Mouse (Mus musculus) MEL (cell line): ENCODE measurements around the gene Lrrc59. TPM values are rescaled to one million over a fixed set of nuclear protein-coding genes. Genes with fewer than 3 reads are reported as not detected.

Source experiments
- DNase-seq: peaks from one replicate; pipeline ENCODE4 v3.0.0; 2011; ENCODE audit warnings: low read depth, low spot score
- H3K27ac ChIP-seq: 2 replicates; pipeline ENCODE4 v1.5.1; 2012; ENCODE audit warnings: low read depth, mild to moderate bottlenecking, control low read depth, low read length, moderate library complexity; ENCODE audit not compliant: control insufficient read depth
- H3K27me3 ChIP-seq, 2 experiments: fragments of 150-350 bp in 1 of 2; sonication (generic) in 1 of 2; 2 replicates each; pipeline ENCODE4 v1.6.1; 2012; ENCODE audit warnings: low read length in 2 of 2, mild to moderate bottlenecking in 2 of 2, improper control_type of control experiment in 1 of 2, moderate library complexity in 1 of 2; ENCODE audit not compliant: insufficient read depth in 2 of 2, control insufficient read depth in 1 of 2
- H3K36me3 ChIP-seq, 2 experiments: 2 replicates each; pipeline ENCODE4 v1.6.1; 2012 to 2014; ENCODE audit warnings: low read length in 2 of 2, improper control_type of control experiment in 1 of 2, inconsistent platforms in 1 of 2, mild to moderate bottlenecking in 1 of 2; ENCODE audit not compliant: insufficient read depth in 2 of 2, control insufficient read depth in 1 of 2
- H3K4me1 ChIP-seq, 2 experiments: fragments of 150-350 bp in 1 of 2; sonication (generic) in 1 of 2; 2 replicates each; pipeline ENCODE4 v1.6.1; 2012; ENCODE audit warnings: low read length in 2 of 2, improper control_type of control experiment in 1 of 2, mild to moderate bottlenecking in 1 of 2; ENCODE audit not compliant: insufficient read depth in 2 of 2, control insufficient read depth in 1 of 2
- H3K4me3 ChIP-seq, 2 experiments: fragments of 150-350 bp in 1 of 2; sonication (generic) in 1 of 2; 2 replicates each; pipeline ENCODE4 v1.5.1; 2012; ENCODE audit warnings: low read depth in 2 of 2, low read length in 2 of 2, mild to moderate bottlenecking in 2 of 2, moderate library complexity in 2 of 2, control low read depth in 1 of 2, improper control_type of control experiment in 1 of 2; ENCODE audit not compliant: control insufficient read depth in 1 of 2, insufficient read depth in 1 of 2
- H3K79me2 ChIP-seq: 2 replicates; pipeline ENCODE4 v1.6.1; 2012; ENCODE audit warnings: mild to moderate bottlenecking, low read length, moderate library complexity; ENCODE audit not compliant: control insufficient read depth, poor library complexity, insufficient read depth
- H3K9ac ChIP-seq: 2 replicates; pipeline ENCODE4 v1.6.1; 2012; ENCODE audit warnings: low read depth, mild to moderate bottlenecking, control low read depth, low read length, moderate library complexity; ENCODE audit not compliant: control insufficient read depth, poor library complexity, severe bottlenecking
- H3K9me3 ChIP-seq: fragments of 150-350 bp; sonication (generic); replicated peaks from 2 replicates; pipeline ENCODE4 v1.6.1; 2012; ENCODE audit warnings: mild to moderate bottlenecking, low read length, improper control_type of control experiment, moderate library complexity; ENCODE audit not compliant: insufficient read depth
- E2F4 ChIP-seq: IDR thresholded peaks from 2 replicates; pipeline ENCODE4 v1.6.1; 2011; ENCODE audit warnings: low read depth, low read length, improper control_type of control experiment, borderline replicate concordance
- ETS1 ChIP-seq: IDR thresholded peaks from 2 replicates; pipeline ENCODE4 v1.6.1; 2012; ENCODE audit warnings: low read depth, mild to moderate bottlenecking, inconsistent platforms, low read length, improper control_type of control experiment, moderate library complexity
- GATA1 ChIP-seq: IDR thresholded peaks from 2 replicates; pipeline ENCODE4 v1.6.1; 2011; ENCODE audit warnings: low read depth, low read length, improper control_type of control experiment
- HCFC1 ChIP-seq: IDR thresholded peaks from 2 replicates; pipeline ENCODE4 v1.6.1; 2012; ENCODE audit warnings: low read depth, mild to moderate bottlenecking, inconsistent platforms, low read length, improper control_type of control experiment, moderate library complexity
- KAT2A ChIP-seq: conservative IDR thresholded peaks from 2 replicates; pipeline ENCODE4 v1.6.1; 2012; ENCODE audit warnings: low read depth, low read length, improper control_type of control experiment, inconsistent platforms
- MAX ChIP-seq: IDR thresholded peaks from 2 replicates; pipeline ENCODE4 v1.6.1; 2011; ENCODE audit warnings: low read length, improper control_type of control experiment
- MAZ ChIP-seq: IDR thresholded peaks from 2 replicates; pipeline ENCODE4 v1.6.1; 2012; ENCODE audit warnings: low read depth, mild to moderate bottlenecking, inconsistent platforms, low read length, improper control_type of control experiment
- MEF2A ChIP-seq: IDR thresholded peaks from 2 replicates; pipeline ENCODE4 v1.6.1; 2014; ENCODE audit warnings: low read depth, mild to moderate bottlenecking, inconsistent platforms, low read length, improper control_type of control experiment; ENCODE audit not compliant: poor library complexity, insufficient replicate concordance, severe bottlenecking; ENCODE audit errors: extremely low read depth
- MXI1 ChIP-seq: IDR thresholded peaks from 2 replicates; pipeline ENCODE4 v1.6.1; 2011; ENCODE audit warnings: mild to moderate bottlenecking, low read depth, low read length, improper control_type of control experiment
- MYB ChIP-seq: IDR thresholded peaks from 2 replicates; pipeline ENCODE4 v1.6.1; 2011; ENCODE audit warnings: mild to moderate bottlenecking, low read depth, low read length, improper control_type of control experiment
- POLR2A ChIP-seq, 2 experiments: IDR thresholded peaks; 2 replicates each; pipeline ENCODE4 v1.6.1; 2011 to 2012; ENCODE audit warnings: low read length in 2 of 2, mild to moderate bottlenecking in 2 of 2, control low read depth in 1 of 2, improper control_type of control experiment in 1 of 2, low read depth in 1 of 2, moderate library complexity in 1 of 2; ENCODE audit not compliant: control insufficient read depth in 1 of 2, insufficient read depth in 1 of 2, poor library complexity in 1 of 2
- POLR2AphosphoS2 ChIP-seq: IDR thresholded peaks from 2 replicates; pipeline ENCODE4 v1.6.1; 2011; ENCODE audit warnings: low read length, improper control_type of control experiment
- TAL1 ChIP-seq: IDR thresholded peaks from 2 replicates; pipeline ENCODE4 v1.6.1; 2012; ENCODE audit warnings: mild to moderate bottlenecking, inconsistent platforms, low read length, moderate library complexity, mixed read lengths
- TCF12 ChIP-seq: IDR thresholded peaks from 2 replicates; pipeline ENCODE4 v1.6.1; 2014; ENCODE audit warnings: low read depth, mild to moderate bottlenecking, inconsistent platforms, low read length, improper control_type of control experiment, moderate library complexity
- UBTF ChIP-seq: IDR thresholded peaks from 2 replicates; pipeline ENCODE4 v1.6.1; 2012; ENCODE audit warnings: low read depth, mild to moderate bottlenecking, inconsistent platforms, low read length, improper control_type of control experiment, moderate library complexity, borderline replicate concordance; ENCODE audit not compliant: insufficient read depth
- USF2 ChIP-seq, 2 experiments: IDR thresholded peaks; 2 replicates each; pipeline ENCODE4 v1.6.1; 2011 to 2012; ENCODE audit warnings: improper control_type of control experiment in 2 of 2, low read length in 2 of 2, borderline replicate concordance in 1 of 2, inconsistent platforms in 1 of 2, low read depth in 1 of 2, mild to moderate bottlenecking in 1 of 2; ENCODE audit not compliant: insufficient read depth in 1 of 2
- ZNF384 ChIP-seq: IDR thresholded peaks from 2 replicates; pipeline ENCODE4 v1.6.1; 2012; ENCODE audit warnings: low read depth, mild to moderate bottlenecking, inconsistent platforms, low read length, improper control_type of control experiment
- polyA plus RNA-seq, 2 experiments: library from polyadenylated mRNA; stranded (reverse) in 1 of 2; unstranded in 1 of 2; fragments of >175 nt in 1 of 2; fragments of >200 nt in 1 of 2; gene quantifications; 2 replicates each; pipeline versions ENCODE4 v1.2.1 to v1.2.4; 2012; ENCODE audit warnings: low replicate concordance in 2 of 2, low read depth in 1 of 2; ENCODE audit not compliant: insufficient read length in 2 of 2, insufficient read depth in 1 of 2, missing spikeins in 1 of 2
- total RNA-seq: library from RNA; depleted of rRNA; stranded (reverse); fragments of 300-350 nt; gene quantifications from 2 replicates; pipeline ENCODE4 v1.2.3, GENCODE M21; 2012

Gene Lrrc59
- total and polyA plus RNA-seq, 3 experiments = 464 to 633 (median 486) TPM

GRCm38 (mm10) chr11:94631969-94632368 lies 2.4 kb downstream of the Lrrc59 start:
- H3K9ac ChIP-seq = no peak overlapping the region
- H3K79me2 ChIP-seq = peaks cover 32% of the 10 kb centered on the region
- no peak overlapping the region for H3K27ac ChIP-seq
- H3K9me3 ChIP-seq = no peaks in the 10 kb centered on the region
- H3K4me1 ChIP-seq = peaks cover 5 to 8% of the 10 kb centered on the region in 2 experiments
- no peak for DNase-seq
- H3K27me3 ChIP-seq = no peaks in the 10 kb centered on the region
- TF ChIP-seq MEF2A = no peak
- TF ChIP-seq MXI1 = no peak
- no peak for TF ChIP-seq HCFC1
- TF ChIP-seq ETS1 = no peak
- TF ChIP-seq MAZ = no peak
- no peak for TF ChIP-seq E2F4
- TF ChIP-seq TAL1 = no peak
- TF ChIP-seq TCF12 = no peak
- no peak for TF ChIP-seq ZNF384
- TF ChIP-seq MYB = no peak
- no peak for TF ChIP-seq KAT2A
- H3K4me3 ChIP-seq = no peak overlapping the region
- H3K36me3 ChIP-seq = peaks cover 20 to 45% of the 10 kb centered on the region in 2 experiments

- Histone ChIP-seq H3K36me3 (peaks cover 20 to 48% of the 10 kb centered on the region in 2 experiments), H3K9ac (no peak overlapping the region), H3K27me3 (no peaks in the 10 kb centered on the region), H3K27ac (no peak overlapping the region), H3K79me2 (peaks cover 32% of the 10 kb centered on the region), H3K4me3 (no peak overlapping the region), H3K9me3 (no peaks in the 10 kb centered on the region)
- DNase-seq = no peak
- no peak for TF ChIP-seq MXI1
- TF ChIP-seq, all 39 proteins: peak for 0
- H3K4me1 ChIP-seq = peaks cover 5 to 8% of the 10 kb centered on the region in 2 experiments
These were observed 3.4 kb downstream of the Lrrc59 start for GRCm38 (mm10) chr11:94632988-94633387.

DNA sequence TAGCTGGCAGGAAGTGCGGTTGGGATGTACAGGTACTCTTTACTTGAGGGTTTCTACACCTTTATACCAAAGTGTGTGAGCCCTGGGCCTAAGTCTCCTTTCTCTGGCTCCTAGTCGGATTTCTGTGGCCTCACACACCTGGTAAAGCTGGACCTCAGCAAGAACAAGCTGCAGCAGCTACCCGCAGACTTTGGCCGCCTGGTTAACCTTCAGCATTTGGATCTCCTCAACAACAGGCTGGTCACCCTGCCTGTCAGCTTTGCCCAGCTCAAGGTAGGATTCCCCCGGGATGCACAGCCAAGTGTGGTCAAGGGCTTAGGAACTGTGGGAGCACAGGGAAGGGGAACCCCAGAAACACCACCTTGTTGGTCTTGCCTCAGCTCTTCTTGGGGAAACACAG lies 4.9 kb downstream of the Lrrc59 start:
- H3K9me3 ChIP-seq = no peaks in the 10 kb centered on the region
- peaks cover 5 to 8% of the 10 kb centered on the region in 2 experiments for H3K4me1 ChIP-seq
- no peak for DNase-seq
- no peak overlapping the region for H3K27ac ChIP-seq
- H3K4me3 ChIP-seq = no peak overlapping the region
- no peaks in the 10 kb centered on the region for H3K27me3 ChIP-seq
- H3K79me2 ChIP-seq = peaks cover 32% of the 10 kb centered on the region
- no peak overlapping the region for H3K9ac ChIP-seq
- H3K36me3 ChIP-seq = peaks cover 20 to 54% of the 10 kb centered on the region in 2 experiments
- TF ChIP-seq TCF12 (no peak), GATA1 (no peak), MYB (no peak), UBTF (no peak), ETS1 (no peak), USF2 (IDR thresholded peaks at IDR 0.05; ENCODE audit: borderline replicate concordance in 1 of 2, insufficient read depth in 1 of 2, low read depth in 1 of 2, low read length in 2 of 2) (no peak), MAZ (no peak), POLR2A (IDR thresholded peaks at IDR 0.05; ENCODE audit: control insufficient read depth in 1 of 2, insufficient read depth in 1 of 2, low read depth in 1 of 2, low read length in 2 of 2, poor library complexity in 1 of 2) (no peak; a peak in 1 of 4 replicates), TAL1 (no peak), KAT2A (no peak), MXI1 (no peak), POLR2AphosphoS2 (no peak), MAX (no peak), E2F4 (no peak)
